Mouse (Mus musculus) ES-CJ7 (cell line): Measurements from ENCODE around the gene Hdac4.

ENCODE experiments used
- DNase-seq: peaks from one replicate; pipeline ENCODE4 v3.0.0; 2011; ENCODE audit warnings: low read depth, low spot score

The Hdac4 gene

DNA sequence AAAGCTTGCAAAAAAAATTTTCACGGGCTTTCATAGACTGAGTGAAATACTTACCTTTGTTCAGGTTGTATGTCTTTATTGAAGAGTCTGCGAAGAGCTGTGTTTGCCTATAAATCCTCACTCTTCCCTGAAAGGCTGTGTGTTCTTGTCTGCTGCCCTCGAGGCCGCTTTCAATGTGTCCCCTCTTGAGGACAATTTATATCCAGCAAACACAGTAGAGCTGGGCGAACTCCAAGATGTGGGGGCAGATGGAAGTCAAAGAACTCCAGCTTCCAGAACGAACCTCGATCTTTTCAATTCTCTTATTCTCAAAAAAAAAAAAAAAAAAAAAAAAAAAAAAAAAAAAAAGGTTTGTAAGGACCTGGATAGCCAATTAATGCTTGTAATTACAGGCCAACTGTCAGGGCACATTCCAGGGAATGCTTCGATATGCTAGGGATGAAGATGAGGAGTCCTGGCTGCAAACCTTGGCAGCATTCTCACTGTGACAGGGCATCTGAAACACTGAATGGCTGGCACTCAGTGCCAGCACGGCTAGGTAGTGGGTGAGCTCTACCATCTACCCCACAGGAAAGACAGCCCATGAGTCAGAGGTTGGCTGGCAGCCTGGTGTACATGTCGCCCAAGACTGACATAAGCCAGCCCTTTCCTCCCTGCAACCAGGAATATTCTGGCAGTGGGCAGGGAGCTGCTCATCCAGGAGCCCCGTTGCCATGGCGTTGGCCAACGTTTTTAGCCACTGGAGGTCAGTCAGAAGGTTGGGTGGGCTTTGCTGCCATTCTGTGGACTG lies at the start of gene Hdac4:
TSS of gene Hdac4 (minus strand) at position 340 of the 790 bp plus-strand sequence.
- no peak for DNase-seq

DNA sequence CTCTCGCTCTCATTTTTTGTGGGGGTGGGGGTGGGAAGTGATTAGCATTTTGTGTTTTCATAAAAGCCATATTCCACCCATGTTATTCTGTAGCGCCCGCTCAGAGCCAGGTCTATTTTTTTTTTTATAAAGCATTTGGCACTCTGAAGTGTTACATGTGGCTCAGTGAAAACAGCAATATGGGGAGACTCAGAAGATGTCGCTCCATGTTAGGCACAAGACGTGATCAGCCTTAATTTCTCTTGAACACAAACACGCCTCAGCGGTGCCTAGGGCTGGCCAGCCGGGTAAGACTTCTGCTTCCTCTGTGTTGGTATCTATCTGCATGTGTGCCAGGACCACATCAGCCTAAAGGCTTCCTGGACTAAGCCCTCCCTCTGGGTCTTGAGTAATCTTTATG lies 48.0 kb upstream of the Hdac4 start:
- DNase-seq = no peak

DNA sequence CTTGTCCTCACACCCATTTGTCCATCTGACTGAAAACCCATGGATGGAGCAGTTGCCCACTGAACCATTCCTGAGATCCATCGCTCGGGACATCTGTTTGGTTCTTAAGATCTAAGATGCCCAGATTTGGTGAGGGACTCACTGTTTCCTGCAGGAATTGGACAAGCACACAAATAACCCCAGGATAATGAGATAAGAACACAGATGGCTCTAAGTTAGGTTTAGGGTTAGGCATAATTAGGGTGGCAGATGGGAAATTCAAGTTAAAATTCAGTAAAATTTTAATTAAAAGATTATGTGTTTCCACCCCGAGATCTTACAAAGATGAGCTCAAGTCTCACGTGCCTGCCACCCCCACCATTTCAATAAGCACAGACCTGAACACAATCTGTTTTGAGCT lies 44.6 kb upstream of the Hdac4 start:
- no peak for DNase-seq

DNA sequence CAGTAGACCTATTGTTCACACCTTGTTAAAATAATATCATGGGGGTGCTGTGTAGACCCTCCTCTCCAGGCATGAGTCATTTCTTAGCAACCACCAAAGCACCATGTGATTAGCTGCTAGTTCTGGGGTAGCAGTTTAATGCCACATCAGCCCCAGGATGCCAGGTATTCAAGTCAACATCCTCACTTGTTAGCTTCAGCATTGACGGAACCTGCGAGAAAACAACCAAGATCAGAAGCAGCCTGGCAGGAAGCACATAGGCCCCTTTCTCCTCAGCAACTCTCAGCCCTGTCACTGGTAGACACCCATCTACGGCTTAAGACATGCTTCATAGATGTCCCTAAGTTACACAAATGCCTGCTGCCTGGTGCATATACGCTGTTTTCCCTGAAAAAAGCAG lies 40.1 kb upstream of the Hdac4 start:
- DNase-seq = no peak

DNA sequence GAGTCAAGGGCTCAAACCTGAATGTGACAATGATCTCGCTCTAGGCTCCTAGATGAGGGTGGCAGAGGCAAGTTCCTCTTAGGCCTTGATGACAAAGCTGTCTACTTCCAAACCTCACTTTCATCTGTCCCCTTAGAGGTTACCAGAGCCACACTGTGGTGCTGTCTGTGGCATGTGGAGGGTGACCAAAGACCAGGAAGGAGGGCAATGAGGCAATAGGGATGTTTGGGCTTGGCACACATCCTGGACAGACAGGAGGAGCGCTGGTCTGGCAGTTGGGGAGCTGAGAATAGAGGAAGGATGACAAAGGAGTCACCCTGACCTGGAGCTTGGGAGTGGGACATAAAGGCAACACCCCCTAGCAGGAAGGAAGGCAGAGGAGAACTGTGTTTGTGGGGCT lies 29.8 kb upstream of the Hdac4 start:
- DNase-seq = no peak

DNA sequence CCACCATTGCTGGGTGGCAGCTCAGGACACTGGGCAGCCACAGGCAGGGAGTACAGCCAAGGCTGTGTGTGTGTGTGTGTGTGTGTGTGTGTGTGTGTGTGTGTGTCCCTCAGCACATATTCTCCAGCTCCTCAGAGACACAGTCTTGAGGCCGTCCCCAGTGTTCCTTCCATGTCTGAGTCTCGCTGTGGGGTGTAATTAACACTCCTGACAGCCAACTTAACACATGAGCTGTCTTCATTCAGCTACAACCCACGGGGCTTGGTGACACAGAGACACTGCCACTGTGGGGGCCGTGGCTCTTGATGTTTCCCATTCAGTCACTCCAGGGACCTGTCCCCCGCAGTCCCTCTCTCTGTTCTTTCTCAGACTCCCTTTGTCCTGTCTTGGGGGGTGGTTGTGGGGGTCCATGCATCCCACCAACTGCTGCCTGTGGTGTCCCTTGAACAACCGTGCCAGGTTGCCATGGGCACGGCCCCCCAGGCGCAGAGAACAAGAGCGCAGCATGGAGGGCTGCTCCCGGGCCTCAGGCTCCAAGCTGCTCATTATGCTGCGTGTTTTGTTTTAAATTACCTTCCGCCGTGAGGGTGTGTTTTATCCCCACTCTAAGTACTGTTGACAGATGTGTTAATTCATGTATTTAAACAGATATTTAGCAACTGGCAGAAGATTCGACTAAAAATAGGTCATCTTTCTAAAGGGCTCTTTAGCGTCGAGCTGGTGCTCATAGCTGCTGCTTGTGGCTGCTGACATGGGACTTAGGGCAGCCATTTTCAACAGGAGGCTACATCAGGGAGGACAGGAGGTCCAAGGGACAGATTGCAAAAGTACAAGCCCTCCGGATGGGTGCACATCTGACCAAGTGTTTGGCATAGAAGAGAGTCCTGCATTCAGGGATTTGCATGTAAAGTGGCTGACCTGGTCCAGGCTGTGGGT lies 28.7 kb upstream of the Hdac4 start:
- no peak for DNase-seq

DNA sequence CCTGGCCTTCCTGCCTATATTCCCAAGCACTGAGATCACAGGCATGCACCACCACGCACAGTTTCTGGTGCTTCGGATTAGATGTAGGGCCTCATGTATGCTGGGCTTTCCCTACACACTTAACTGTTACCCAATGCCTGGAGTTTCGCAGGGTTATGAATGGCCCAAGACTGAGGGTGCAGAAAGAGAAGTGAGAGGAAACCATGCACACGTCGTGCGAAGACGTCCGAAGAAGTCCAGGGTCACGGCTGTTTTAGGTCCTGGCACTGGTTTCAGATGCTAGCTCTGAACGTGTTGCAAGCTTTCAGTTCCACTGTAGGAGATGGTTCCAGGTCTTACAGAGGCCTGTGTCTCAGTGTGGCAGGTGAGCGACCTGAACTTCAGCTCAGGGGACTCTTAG lies 21.2 kb upstream of the Hdac4 start:
- no peak for DNase-seq

DNA sequence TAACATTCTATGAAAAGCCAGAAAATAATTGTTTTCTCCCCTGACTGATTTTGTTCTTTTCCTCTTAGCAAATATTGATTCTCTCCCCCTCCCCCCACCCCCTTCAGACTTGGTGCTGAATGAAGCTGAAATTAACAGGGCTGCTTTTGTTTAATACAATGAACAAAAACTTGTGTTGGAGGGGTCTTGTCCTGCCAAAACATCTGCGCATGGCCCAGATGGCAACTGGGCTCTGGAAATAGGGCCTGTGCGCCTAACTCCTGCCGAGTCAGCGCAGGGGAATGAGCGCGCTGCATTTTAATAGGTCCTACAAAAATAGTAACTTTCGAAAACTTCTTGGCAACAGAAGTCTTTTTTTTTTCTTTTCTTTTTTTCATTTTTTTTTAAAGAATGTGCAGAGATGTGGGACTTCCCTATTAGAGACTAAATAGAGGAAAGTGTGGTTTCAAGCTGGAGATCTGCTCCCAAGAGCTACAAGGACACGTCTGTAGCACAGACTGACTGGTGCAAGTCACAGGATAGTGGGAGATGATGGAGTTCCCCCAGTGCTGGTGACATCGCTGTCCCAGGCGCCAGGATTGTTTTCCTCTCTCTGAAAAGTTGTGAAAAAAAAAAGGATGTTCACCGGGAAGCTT lies 20.6 kb upstream of the Hdac4 start:
- no peak for DNase-seq

DNA sequence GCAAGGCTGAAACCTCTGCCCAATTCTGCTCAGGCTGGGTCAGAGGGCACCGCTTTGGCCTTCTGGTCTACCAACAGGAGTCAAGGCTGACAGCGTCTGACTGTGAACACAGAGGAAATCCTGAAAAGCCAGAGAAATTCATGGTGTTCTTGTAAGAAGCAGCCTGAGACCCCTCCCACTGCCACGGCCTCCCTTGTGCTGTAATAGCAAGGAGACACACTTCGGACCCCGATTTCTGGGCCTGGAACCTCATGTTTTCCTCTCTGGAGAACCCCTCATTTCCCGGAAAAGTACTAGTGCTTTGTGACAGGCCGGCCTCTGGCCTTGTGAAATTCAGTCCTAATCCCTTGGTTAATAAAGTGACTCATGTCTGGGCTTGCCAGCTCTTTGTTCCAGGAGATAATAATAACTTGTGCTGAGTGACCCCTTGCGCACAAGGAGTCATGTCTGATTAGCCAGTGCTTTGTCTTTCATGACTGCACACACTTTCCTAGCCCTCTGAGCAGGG lies 19.7 kb upstream of the Hdac4 start:
- no peak for DNase-seq

DNA sequence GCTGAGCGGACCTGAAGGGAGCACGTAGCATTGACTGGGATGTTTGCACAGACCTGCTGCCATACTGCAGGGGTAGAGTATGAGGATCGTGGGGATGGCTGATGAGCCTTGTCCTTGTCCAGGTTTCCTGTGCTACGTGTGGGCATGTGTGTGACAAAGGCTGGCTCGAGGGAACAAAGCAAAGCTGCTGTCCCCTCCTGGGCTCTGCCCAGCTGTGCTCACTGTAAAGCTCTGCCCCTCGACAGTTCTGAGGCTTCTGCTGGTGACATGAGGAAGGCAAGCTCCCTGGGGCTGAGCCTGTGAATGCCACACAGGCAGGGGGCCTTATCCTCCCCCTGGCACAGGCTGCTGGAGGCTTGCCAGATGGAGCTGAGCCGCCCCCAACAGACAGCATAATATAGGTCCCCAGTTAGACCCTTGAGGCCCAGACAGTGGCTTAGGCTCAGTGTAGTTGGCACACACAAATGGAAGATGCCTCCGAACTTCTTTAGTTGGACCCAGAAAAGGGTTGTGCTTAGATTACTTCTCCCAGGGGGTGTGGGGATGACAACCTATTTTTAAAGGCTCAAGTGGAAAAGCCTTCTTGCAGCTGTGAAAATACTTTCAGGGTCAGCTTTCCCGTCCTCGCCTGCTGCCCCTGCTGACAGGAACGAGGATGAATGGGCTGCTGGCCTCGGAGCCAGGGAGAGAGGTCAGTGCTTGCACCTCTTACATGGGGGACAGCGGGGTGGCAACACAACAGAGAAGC lies 16.7 kb upstream of the Hdac4 start:
- no peak for DNase-seq

DNA sequence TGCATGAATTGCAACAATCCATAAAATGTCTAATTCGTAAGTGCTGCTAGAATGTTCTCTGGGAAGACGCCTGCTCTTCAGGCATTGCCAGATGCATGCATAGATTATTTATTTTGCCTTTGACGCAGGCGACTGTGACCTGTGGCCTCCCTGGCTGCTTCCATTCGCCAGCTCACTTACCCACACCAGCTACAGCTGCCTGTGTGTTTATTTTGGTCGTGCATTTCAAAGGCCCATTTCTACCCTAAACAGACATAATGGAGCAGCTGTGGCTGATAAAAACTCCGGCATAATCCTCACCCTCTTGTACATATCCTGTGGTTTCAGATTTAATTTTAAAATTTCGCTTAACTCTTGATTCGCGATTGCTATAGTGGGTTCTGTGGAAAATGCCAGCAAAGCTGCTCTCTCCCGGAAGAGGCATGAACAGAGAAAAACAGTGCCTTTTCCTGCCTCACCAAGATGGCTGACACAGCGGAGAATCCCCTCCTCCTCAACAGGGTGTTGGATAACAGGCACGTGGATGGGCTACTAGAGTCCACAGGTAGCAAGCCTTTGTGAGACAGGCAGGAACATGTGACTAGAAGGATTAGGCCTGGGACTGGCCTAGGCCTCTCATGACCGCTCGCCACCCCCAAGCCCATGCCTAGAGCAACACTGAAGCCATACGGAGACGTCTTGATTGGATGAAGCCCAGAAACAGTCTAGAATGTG lies 7.3 kb upstream of the Hdac4 start:
- no peak for DNase-seq

DNA sequence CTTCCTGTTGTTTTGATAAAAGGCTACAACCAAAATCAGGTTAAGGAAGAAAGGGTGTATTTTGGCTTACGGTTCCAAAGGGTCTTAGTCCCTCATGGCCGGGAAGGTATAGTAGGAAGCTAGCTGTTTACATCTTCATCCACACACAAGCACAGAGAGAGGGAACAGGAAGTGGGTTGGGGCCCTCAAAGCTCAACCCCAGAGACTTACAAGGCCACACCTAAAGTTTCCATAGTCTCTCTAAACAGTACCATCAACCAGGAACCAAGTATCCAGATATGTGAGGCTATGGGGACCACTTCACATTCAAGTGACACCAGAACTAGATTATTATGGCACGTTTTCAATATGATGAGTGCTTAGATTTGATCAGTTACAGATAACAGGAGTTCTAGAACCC lies 5.0 kb downstream of the Hdac4 start:
- no peak for DNase-seq

DNA sequence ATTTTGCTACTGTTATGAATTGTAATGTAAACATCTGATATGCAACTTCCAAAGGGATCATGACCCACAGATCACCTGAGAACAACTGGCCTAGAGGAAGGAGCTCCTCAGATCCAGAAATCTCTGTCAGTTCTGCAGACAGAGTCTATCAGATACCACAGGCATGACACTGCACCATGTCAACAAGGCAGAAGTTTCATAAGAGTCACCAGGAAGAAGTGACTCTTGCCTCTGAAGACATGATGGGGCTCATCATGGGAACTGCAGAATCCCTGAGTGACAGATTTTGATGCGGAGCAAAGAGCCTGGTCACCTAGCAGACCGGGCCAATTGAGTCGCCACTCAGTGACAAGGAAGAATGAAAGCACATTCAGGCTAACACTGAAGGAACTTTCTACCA lies 8.4 kb downstream of the Hdac4 start:
- DNase-seq = no peak

DNA sequence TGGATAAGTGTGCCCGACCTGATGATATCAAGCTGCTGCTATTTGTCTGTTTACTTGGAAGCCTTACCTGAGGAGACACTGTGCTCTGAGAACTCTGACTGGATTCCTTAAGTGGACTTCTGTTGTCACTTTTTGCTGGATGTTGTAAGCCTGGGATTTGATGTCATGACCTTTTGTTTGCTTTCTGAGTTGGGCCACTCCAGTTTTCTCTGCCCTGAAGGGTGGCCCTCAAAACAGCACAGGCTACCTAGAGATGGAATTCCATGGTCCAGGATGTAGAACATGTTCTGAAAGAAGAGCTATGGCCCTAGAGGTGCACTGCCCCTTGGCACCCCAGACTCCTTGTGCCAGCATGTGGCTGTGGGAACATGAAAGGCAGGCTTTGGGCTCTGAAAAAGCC lies 10.9 kb downstream of the Hdac4 start:
- no peak for DNase-seq

DNA sequence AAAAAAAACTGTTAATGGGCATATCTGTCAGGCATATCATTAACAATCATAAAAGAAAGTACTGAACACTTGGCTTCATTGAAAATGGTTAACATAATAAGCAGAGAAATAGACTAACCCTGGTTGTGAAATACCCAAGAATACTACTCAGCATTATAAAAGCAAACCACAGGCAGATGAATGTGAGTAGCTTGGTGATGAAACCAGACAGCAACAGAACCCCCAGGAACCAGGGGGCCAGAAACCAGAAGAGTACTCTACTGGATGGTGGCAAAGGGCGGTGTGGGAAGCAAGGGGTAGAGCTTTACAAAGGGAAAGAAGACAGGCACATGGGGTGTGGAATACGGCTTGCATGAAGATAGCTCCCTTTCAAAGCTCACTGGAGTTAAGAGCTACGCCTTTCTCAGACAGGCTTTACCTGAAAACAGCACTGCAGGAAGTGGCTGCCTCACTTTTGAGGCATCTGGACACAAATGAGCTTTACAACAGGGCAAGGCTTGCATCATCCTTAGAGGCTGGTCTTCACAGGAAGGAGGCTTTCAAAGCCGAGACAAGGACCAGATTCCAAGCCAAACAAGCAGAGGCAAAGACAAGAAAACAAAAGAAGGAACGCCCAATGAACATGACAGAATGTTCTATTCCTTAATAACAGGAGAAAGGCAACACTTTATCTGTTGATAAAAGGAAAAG lies 12.3 kb downstream of the Hdac4 start:
- DNase-seq = peak; percentile 50

DNA sequence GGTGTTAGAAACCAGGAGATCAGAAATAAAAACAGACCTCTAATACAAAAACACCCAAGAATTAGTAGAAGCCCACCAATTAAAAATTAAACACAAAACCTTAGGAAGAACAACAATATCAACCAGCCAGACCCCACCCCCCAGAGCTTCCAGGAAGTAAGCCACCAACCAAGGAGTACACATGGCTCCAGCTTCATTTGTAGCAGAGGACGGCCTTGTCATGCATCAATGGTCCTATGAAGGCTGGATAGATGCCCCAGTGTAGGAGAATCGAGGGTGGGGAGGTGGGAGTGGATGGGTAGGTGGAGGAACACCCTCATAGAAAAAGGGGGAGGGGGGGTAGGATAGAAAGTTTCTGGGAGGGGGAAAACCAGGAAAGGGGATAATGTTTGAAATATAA lies 13.5 kb downstream of the Hdac4 start:
- DNase-seq = no peak

DNA sequence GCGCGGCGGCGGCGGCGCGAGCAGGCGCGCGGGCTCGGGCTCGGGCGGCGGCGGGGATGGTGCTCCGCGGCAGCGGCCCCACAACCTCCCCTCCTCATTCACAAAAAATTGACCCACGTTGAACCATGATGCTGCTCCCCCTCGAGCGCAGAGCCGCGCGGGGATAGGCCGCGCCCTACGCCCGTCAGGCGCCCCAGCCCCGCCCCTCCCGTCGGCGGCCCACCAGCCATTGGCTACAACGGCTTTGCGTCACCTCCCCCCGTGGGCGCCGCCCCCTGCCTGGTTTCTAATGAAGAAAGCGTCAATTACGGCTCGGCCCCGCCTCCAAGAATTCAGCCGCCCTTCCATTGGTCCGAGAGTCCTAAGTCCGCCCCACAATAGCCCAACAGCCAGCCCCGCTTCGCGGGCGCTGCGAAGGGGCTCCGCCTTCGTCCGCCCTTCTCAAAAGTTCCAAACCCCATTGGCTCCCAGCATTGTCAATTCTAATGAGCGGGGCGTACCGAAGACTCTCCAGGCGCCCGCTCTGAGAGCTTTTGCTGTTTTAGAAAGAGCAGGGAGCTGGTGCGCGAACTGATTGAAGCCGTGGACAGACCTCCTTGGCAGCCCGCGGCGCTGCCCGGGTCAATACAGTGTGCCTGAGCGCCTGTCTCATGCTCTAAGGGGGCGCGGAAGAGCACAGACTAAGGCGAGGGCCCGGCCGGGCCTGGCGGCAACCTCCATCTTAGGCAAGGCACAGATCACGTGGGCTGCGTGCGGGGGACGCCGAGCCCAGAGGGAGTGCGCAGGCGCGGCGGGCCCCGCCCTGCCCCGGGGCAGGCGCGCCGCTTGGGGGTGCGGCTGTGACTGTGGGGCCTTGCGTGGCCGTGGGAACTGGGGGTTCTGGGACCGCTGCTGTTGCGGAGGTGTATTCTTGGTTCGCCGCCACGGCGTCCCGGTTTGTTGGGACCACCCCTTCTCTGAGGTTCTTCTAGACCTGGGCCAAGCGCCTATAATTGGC lies 15.1 kb downstream of the Hdac4 start:
- peak; percentile 99 for DNase-seq

DNA sequence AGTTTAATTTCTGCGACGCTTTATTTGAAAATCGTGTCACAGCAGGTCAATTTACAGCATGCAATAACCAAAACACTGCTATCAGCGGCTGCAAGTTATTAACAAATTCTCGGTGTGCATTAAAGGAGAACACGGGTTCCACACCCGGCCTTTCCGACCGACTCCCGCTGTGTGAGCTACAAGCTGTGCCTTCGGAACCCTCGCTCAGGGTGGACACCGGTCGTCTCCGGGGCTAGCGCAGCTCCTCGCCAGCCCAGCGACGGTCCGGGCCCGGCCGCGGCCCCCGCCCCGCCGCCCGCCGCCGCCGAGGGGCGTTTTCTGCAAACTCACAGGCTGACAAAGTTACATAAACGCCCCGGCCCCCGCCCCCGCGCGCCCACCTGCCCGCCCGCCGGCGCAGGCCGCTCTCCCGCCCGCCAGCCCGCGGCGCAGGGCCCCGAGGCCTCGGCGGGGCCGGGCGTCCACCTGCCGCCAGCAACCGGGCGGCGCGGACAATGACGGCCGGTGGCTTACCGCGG lies 16.0 kb downstream of the Hdac4 start:
- DNase-seq = no peak

DNA sequence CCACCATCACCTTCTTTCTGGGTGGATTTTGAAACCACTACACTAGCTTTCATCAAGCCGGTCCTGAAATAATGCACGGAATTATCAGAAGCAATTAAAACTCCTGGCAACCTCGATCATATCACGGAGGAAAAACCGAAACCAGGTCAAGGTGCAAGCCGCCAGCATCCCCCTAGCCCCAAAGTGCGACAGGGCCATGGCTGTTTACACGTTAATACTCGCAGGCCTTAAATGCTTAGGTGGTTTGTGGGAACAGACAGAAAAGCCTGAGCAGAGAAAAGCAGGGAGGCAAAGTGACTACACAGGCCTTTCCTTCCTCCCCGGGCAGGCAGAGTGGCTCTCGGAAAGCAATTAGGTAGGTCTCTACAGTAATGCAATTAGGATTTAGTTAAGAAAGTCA lies 16.4 kb downstream of the Hdac4 start:
- no peak for DNase-seq
